Mouse (Mus musculus) left cerebral cortex, adult 18-20 months (tissue): ENCODE measurements around the gene Nat8f1. TPM values are rescaled to one million over a fixed set of nuclear protein-coding genes. Genes with fewer than 3 reads are reported as not detected.
"Not testable (repeated sequence)": the region's sequence is repeated elsewhere in the genome, so short reads cannot be mapped to it uniquely, and the experiment has no call there.

Experiments used
- DNase-seq, 2 experiments: peaks; one replicate each; pipeline ENCODE4 v3.0.0; 2021 to 2022; ENCODE audit warnings: low spot score in 2 of 2, mixed read lengths in 1 of 2
- long read RNA-seq, 2 experiments: library from polyadenylated mRNA; stranded (forward); transcript quantifications; one replicate each; pipeline ENCODE4 v2.0.0; 2021
- total RNA-seq, 2 experiments: library from RNA; stranded (reverse); gene quantifications; 2 replicates each; pipeline ENCODE4 v1.2.3; 2021

The Nat8f1 gene
- 10 to 100 TPM; 24.7 to 26.1 TPM for total RNA-seq
- long read RNA-seq, experiment 1, transcript Nat8f1-201 (2 exons, 1,021 nt) = major isoform, 10 of 23 reads
- long read RNA-seq, experiment 1, partial matches to known transcripts = 0 of 23 reads
- long read RNA-seq, experiment 1, other reads (novel, unspliced or antisense) = 11 of 23 reads
- long read RNA-seq, experiment 2, transcript Nat8f1-201 (2 exons, 1,021 nt) = major isoform, 19 of 27 reads
- long read RNA-seq, experiment 2, partial matches to known transcripts = 0 of 27 reads
- long read RNA-seq, experiment 2, other reads (novel, unspliced or antisense) = 7 of 27 reads

- DNase-seq = peak; percentile 78 to 88
Measured at GRCm38 (mm10) chr6:85915539-85916513, at the start of gene Nat8f1. Gene Nat8f1, minus strand, starts transcription at chr6:85915687.

- peak; percentile 91 to 94 for DNase-seq
Measured at GRCm38 (mm10) chr6:85961101-85962091, 45.9 kb upstream of the Nat8f1 start, which contains the start of gene Dusp11. Gene Dusp11, minus strand, starts transcription at chr6:85961667.

- no peak for DNase-seq
Measured at GRCm38 (mm10) chr6:85957581-85957980, 42.1 kb upstream of the Nat8f1 start.

GRCm38 (mm10) chr6:85948549-85948948 lies 33.1 kb upstream of the Nat8f1 start:
- no peak for DNase-seq

GRCm38 (mm10) chr6:85942469-85942868 lies 27.0 kb upstream of the Nat8f1 start:
- no peak for DNase-seq

GRCm38 (mm10) chr6:85938701-85939100 lies 23.2 kb upstream of the Nat8f1 start:
- DNase-seq = no peak

GRCm38 (mm10) chr6:85936508-85937465 lies 21.3 kb upstream of the Nat8f1 start:
- DNase-seq = peak; percentile 68 to 79

- DNase-seq = no peak
Measured at GRCm38 (mm10) chr6:85935646-85936045, 20.2 kb upstream of the Nat8f1 start.

GRCm38 (mm10) chr6:85934047-85934446 lies 18.6 kb upstream of the Nat8f1 start:
- no peak for DNase-seq

GRCm38 (mm10) chr6:85929312-85929711 lies 13.8 kb upstream of the Nat8f1 start:
- DNase-seq = no peak

GRCm38 (mm10) chr6:85927476-85928464 lies 12.3 kb upstream of the Nat8f1 start:
- no peak for DNase-seq

GRCm38 (mm10) chr6:85926709-85927108 lies 11.2 kb upstream of the Nat8f1 start:
- no peak for DNase-seq

- no peak for DNase-seq
Measured at GRCm38 (mm10) chr6:85923643-85924042, 8.2 kb upstream of the Nat8f1 start.

- DNase-seq = no peak
Measured at GRCm38 (mm10) chr6:85919401-85919800, 3.9 kb upstream of the Nat8f1 start.

- DNase-seq = not testable (repeated sequence)
Measured at GRCm38 (mm10) chr6:85918341-85918740, 2.9 kb upstream of the Nat8f1 start.

GRCm38 (mm10) chr6:85916596-85916995 lies 1.1 kb upstream of the Nat8f1 start:
- no peak for DNase-seq

- no peak for DNase-seq
Measured at GRCm38 (mm10) chr6:85915141-85915538, 347 bp downstream of the Nat8f1 start.

GRCm38 (mm10) chr6:85911587-85911986 lies 3.9 kb downstream of the Nat8f1 start, which contains the start of gene Tprkb:
Gene Tprkb, plus strand, starts transcription at chr6:85911865.
- no peak for DNase-seq
